Mouse (Mus musculus) heart, postnatal 0 days (tissue): ENCODE results near the gene Vps52.

Experiments used
- CTCF ChIP-seq: IDR thresholded peaks from 2 replicates; pipeline ENCODE4 v1.5.1; 2016; ENCODE audit warnings: antibody characterized with exemption, control low read depth, low read depth
- EP300 ChIP-seq: IDR thresholded peaks from 2 replicates; pipeline ENCODE4 v1.6.1; 2016; ENCODE audit warnings: antibody characterized with exemption, low read depth

DNA sequence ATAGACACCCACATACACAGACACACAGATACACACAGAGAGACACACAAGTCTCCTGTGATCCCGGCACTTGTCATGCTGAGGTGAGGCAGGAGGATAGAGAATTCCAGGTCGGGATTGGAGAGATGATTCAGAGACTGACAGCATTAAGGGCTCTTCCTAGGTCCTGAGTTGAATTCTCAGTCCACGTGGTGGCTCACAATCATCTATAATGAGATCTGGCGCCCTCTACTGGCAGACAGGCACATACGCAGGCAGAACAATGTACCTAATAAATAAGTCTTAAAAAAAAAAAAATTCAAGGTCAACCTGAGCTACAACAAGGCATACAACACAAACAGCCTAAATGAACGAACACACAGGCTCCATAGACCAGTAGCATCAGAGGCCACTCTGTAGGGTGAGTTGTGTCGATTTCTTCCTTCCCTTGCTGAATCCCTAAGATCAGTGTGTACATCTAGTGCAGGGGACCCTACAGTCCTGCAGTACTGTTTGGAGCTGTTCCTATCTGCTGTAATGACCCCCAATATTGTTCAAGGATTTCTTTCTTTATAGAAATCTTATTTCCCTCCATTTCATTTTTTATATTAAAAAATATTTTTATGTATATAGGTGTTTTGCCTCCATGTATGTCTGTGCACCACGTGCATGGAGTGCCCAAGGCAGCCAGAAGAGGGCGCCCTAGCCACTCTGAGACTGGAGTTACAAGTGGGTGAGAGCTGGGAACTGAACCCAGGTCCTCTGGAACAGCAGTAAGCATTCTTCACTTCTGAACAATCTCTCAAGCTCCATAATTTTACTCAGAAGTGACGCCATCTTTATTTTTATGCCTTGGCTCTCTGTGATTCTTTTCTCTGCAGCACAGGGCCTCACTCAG is 36.4 kb downstream of the Vps52 start:
- peak; percentile 69 for TF ChIP-seq CTCF
- no peak for TF ChIP-seq EP300
